Mouse (Mus musculus) brain, embryonic 14.5 days (tissue): ENCODE results near the gene Arhgap45.

Source experiments
- CTCF ChIP-seq: fragments of 200-500 bp; IDR thresholded peaks from 2 replicates; pipeline ENCODE4 v1.5.1; 2012; ENCODE audit warnings: inconsistent platforms, mild to moderate bottlenecking, moderate library complexity, borderline replicate concordance; ENCODE audit not compliant: insufficient read depth, insufficient read length; ENCODE audit errors: extremely low read depth
- POLR2A ChIP-seq: fragments of 200-500 bp; IDR thresholded peaks from 2 replicates; pipeline ENCODE4 v1.6.1; 2012; ENCODE audit warnings: mild to moderate bottlenecking, inconsistent platforms, borderline replicate concordance; ENCODE audit not compliant: poor library complexity, insufficient read depth, insufficient read length, severe bottlenecking; ENCODE audit errors: extremely low read depth

DNA sequence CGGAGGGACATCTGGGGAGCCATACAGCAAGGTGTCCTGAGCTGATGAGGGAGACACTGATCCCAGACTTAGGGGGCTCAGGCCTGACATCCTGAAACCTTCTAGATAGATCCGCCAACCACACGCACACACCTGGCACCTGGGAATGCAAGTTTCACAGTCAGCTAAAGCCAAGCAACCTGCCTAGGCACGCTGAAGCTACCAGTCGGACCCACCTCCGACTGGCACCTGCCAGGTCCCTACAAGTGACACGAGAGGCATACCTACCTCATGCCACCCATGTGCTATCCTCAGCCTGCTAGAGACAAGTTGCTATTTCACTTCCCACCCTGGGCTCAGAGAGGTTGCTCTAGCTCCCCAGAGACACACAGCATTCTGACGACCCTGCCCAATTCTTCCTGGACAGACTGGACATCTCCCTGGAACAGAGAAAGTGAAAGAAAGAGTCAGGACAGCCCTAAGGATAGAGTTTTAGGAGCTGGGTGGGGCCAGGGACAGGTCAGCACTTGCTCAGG, 27.1 kb upstream of the Arhgap45 start:
- TF ChIP-seq POLR2A: no peak
- TF ChIP-seq CTCF: no peak
